Comparison of ENCODE assay signal across 16 mouse cellular contexts in the genomic region with DNA sequence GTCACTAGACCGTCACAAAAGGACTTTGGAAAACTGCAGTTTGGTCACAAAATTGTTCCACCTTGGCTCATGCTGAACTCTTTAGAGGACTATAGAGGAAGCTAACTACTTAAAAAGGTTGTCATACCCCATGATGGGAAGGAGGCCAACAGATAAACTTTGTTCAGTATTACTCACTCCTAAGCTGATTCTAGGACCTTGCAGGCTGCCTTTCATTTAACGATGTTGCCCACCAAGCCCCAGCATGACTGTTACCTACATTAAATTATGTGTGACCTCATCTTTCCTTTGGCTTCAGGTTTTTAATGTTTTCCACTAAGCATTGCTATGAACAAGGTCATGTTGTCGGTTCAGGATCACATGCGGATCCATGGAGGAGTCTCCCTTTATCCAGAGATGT.
"Had no signal": no experiment of that assay in that cellular context is flagged by ENCODE, and none has a peak within 500 bp of the region (broad histone marks: within the 10 kb centered on the region; RNA-seq: fewer than 3 reads in every experiment).

No protein-coding gene starts in this region.

- H3K4me1 ChIP-seq: lung, embryonic 15.5 days; midbrain, embryonic 13.5 days; midbrain, embryonic 15.5 days; neural tube, embryonic 12.5 days; stomach, embryonic 15.5 days had no signal

- H3K9ac ChIP-seq: liver, embryonic 15.5 days; liver, postnatal 0 days; lung, embryonic 15.5 days; midbrain, embryonic 13.5 days; midbrain, embryonic 15.5 days; neural tube, embryonic 12.5 days; stomach, embryonic 15.5 days had no signal

- H3K27me3 ChIP-seq: liver, embryonic 15.5 days; lung, embryonic 15.5 days; megakaryocyte, embryonic 14.5 days; midbrain, embryonic 13.5 days; midbrain, embryonic 15.5 days; neural tube, embryonic 12.5 days; stomach, embryonic 15.5 days had no signal

- H3K4me3 ChIP-seq: liver, embryonic 15.5 days; lung, embryonic 15.5 days; megakaryocyte, embryonic 14.5 days; midbrain, embryonic 13.5 days; midbrain, embryonic 15.5 days; neural tube, embryonic 12.5 days; stomach, embryonic 15.5 days had no signal

- DNase-seq: liver, postnatal 0 days; lung, adult 2 months; lung, postnatal 14 days; lung, postnatal 36 days; right cerebral cortex, postnatal 14 days; thymus, adult 2 months; thymus, postnatal 36 days had no signal

- H3K27ac ChIP-seq: liver, embryonic 15.5 days; lung, embryonic 15.5 days; macrophage; midbrain, embryonic 13.5 days; midbrain, embryonic 15.5 days; neural tube, embryonic 12.5 days; stomach, embryonic 15.5 days; stomach, postnatal 0 days had no signal
